Mouse (Mus musculus): ENCODE results near the gene Grik4.

Grik4 gene

DNA sequence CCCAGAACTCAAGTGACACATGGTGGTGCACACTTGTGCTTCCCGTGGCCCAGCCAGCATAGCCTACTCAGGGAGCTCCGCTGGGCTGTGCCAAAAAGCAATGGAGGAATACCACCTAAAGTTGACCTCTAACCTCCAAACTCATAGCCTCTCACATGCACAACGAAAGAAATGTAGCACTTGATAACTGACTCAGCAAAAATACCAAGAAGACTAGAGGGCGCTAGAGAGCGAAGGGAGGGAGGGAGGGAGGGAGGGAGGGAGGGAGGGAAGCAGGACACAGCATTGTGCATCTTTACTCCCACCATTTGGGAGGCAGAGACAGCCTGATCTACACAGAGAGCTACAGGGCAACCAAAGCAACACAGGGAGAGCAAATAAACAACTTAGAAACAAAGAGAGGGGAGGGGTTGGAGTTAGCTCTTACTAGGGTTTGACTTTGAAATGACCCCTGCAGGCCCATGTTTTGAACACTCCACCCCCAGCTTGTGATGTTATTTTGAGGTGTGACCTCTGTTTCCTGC, 185.5 kb downstream of the Grik4 start:
- no peaks in the 10 kb centered on the region for H3K36me3 ChIP-seq (ENCODE audit: insufficient read depth, low read length)
- TF ChIP-seq POU5F1 (IDR thresholded peaks at IDR 0.05; ENCODE audit: borderline replicate concordance, low read length) (no peak), CTCF (conservative IDR thresholded peaks at IDR 0.05; ENCODE audit: low read length) (no peak), NANOG (IDR thresholded peaks at IDR 0.05; ENCODE audit: borderline replicate concordance, low read length) (no peak)
- peaks cover 12% of the 10 kb centered on the region; the same call in 1 of the 2 replicates for H3K27me3 ChIP-seq (ENCODE audit: insufficient read depth, low read length)
- H3K4me1 ChIP-seq (replicated peaks; ENCODE audit: low read depth, low read length) = peaks cover 41% of the 10 kb centered on the region
- no peaks in the 10 kb centered on the region for H3K9me3 ChIP-seq (ENCODE audit: low read length)
- H3K4me3 ChIP-seq (replicated peaks; ENCODE audit: low read length) = no peak overlapping the region

DNA sequence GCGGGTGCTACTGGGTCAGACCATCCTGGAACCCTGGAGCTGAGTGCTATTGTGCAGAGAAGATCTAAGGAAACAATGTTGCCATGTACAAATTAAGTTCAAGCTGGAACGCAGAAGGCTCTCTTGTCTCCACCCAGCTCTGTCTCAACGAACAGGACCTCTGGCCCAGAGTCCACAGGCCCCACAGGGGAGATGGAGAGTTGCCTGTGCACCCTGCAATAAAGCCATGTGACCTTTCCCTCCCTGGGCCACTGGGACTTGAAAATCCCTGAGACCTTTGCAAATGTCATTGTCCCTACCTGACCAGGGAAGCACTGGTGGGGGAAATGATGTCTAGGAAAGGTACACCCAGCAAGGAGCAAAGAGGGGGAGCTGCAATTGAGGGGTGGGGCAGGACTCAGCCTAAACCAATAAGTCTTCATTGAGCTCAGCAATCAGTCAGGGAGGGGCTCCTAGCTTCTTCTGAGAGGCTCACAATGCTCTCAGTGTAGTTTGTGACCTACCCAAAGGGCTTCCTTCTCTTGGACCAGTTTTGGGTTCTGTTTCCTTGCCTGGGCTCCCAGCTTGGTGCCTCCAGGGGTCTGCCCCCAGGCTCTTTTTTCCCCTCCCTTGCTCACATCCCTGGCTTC, 187.2 kb downstream of the Grik4 start:
- Histone ChIP-seq H3K4me1 (replicated peaks; ENCODE audit: low read depth, low read length) (peaks cover 41% of the 10 kb centered on the region), H3K4me3 (replicated peaks; ENCODE audit: low read length) (no peak overlapping the region), H3K9me3 (ENCODE audit: low read length) (no peaks in the 10 kb centered on the region), H3K36me3 (ENCODE audit: insufficient read depth, low read length) (no peaks in the 10 kb centered on the region), H3K27me3 (ENCODE audit: insufficient read depth, low read length) (peaks cover 7% of the 10 kb centered on the region; the same call in 1 of the 2 replicates)
- TF ChIP-seq NANOG (IDR thresholded peaks at IDR 0.05; ENCODE audit: borderline replicate concordance, low read length) = no peak
- no peak for TF ChIP-seq CTCF (conservative IDR thresholded peaks at IDR 0.05; ENCODE audit: low read length)
- no peak for TF ChIP-seq POU5F1 (IDR thresholded peaks at IDR 0.05; ENCODE audit: borderline replicate concordance, low read length)

DNA sequence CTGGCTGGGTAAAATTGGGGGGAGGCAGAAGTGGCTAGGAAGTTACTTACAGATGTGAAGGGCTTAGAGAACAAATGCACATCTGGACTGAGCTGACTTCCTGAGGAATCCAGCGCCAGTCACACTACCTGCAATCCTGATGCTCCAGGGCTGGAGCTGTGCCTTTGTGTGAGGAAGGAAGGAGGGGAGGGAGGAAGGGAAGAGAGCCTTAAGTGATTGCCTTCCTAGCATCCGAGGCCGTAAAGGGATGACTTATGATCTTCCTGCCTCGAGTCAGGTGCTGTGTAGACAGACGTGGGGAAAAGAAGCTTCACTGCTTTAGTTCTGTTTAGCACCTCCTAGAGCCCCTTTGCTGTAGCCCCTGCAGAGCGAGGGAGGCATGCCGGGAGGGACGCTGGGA, 189.6 kb downstream of the Grik4 start:
- Histone ChIP-seq H3K9me3 (ENCODE audit: low read length) (no peaks in the 10 kb centered on the region), H3K36me3 (ENCODE audit: insufficient read depth, low read length) (no peaks in the 10 kb centered on the region), H3K4me1 (replicated peaks; ENCODE audit: low read depth, low read length) (peaks cover 30% of the 10 kb centered on the region), H3K4me3 (replicated peaks; ENCODE audit: low read length) (no peak overlapping the region), H3K27me3 (ENCODE audit: insufficient read depth, low read length) (peaks cover 7% of the 10 kb centered on the region; the same call in 1 of the 2 replicates)
- TF ChIP-seq POU5F1 (IDR thresholded peaks at IDR 0.05; ENCODE audit: borderline replicate concordance, low read length) = no peak
- no peak for TF ChIP-seq CTCF (conservative IDR thresholded peaks at IDR 0.05; ENCODE audit: low read length)
- no peak for TF ChIP-seq NANOG (IDR thresholded peaks at IDR 0.05; ENCODE audit: borderline replicate concordance, low read length)

DNA sequence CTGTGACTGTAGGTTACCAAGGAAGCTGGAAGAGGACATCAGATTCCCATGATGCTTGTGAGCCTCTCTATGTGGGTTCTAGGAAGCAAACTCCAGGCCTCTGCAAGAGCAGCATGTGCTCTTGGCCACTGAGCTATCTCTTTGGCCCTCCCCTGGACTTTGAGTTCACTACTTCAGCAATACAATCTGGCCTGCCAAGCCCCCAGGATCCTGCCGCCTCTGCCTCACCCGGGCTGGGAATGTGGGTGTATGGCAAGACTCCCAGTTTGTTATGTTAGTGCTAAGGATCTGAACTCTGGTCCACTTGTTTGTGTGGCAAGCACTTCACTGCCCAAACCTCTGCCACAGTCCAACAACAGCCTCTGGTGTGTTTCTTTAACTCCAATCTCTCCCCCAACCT, 193.1 kb downstream of the Grik4 start:
- TF ChIP-seq CTCF (conservative IDR thresholded peaks at IDR 0.05; ENCODE audit: low read length) (no peak), POU5F1 (IDR thresholded peaks at IDR 0.05; ENCODE audit: borderline replicate concordance, low read length) (no peak), NANOG (IDR thresholded peaks at IDR 0.05; ENCODE audit: borderline replicate concordance, low read length) (no peak)
- Histone ChIP-seq H3K4me3 (replicated peaks; ENCODE audit: low read length) (no peak overlapping the region), H3K9me3 (ENCODE audit: low read length) (peaks cover 1% of the 10 kb centered on the region; the same call in 1 of the 2 replicates), H3K27me3 (ENCODE audit: insufficient read depth, low read length) (peaks cover 5% of the 10 kb centered on the region; the same call in 1 of the 2 replicates), H3K4me1 (replicated peaks; ENCODE audit: low read depth, low read length) (0 out of 2 replicates have a peak, but pooled peaks cover under 1% of the 10 kb centered on the region), H3K36me3 (ENCODE audit: insufficient read depth, low read length) (no peaks in the 10 kb centered on the region)

DNA sequence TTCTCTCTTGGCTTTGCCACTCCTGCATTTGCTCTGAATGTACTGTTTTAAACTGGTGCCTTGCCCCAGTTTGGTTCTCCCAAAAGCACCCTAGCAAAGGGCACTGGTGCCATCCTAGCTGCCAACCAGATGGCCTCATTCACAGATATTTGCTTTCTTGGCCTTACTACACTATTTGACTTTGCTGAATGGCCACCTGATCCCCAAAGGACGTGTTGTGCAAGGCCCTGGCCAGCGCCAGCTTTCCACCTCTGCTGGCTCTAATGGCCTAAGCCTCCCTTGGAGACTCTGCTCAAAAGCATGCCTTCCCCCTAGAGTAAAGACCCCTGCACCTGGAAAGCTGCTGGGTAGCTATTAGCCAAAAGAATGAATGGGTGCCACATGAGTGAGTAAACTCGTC, 194.1 kb downstream of the Grik4 start:
- Histone ChIP-seq H3K9me3 (ENCODE audit: low read length) (peaks cover 11% of the 10 kb centered on the region), H3K4me1 (replicated peaks; ENCODE audit: low read depth, low read length) (no peaks in the 10 kb centered on the region), H3K27me3 (ENCODE audit: insufficient read depth, low read length) (no peaks in the 10 kb centered on the region), H3K4me3 (replicated peaks; ENCODE audit: low read length) (no peak overlapping the region), H3K36me3 (ENCODE audit: insufficient read depth, low read length) (no peaks in the 10 kb centered on the region)
- no peak for TF ChIP-seq NANOG (IDR thresholded peaks at IDR 0.05; ENCODE audit: borderline replicate concordance, low read length)

DNA sequence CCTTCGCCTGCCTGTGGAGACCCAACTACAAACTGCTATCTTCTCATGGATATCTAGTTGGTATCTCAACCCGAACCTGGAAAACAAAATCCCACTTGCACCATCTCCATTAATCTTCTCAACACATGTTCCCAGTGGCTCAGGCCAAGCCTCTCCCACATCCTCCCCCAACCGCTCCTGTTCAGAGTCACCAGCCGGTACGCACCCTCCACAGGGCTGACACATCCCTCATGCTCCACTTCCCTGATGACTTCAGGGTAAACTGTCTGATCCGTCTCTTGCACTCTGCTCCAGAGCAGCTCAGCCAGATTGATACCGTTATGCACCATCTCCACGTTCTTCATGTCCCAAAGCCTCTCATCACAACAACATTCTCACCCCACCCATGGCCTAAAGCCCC, 198.3 kb downstream of the Grik4 start:
- Histone ChIP-seq H3K36me3 (ENCODE audit: insufficient read depth, low read length) (no peaks in the 10 kb centered on the region), H3K27me3 (ENCODE audit: insufficient read depth, low read length) (no peaks in the 10 kb centered on the region), H3K4me1 (replicated peaks; ENCODE audit: low read depth, low read length) (no peaks in the 10 kb centered on the region), H3K4me3 (replicated peaks; ENCODE audit: low read length) (no peak overlapping the region), H3K9me3 (ENCODE audit: low read length) (peaks cover 47% of the 10 kb centered on the region)
- TF ChIP-seq NANOG (IDR thresholded peaks at IDR 0.05; ENCODE audit: borderline replicate concordance, low read length) (no peak), POU5F1 (IDR thresholded peaks at IDR 0.05; ENCODE audit: borderline replicate concordance, low read length) (no peak), CTCF (conservative IDR thresholded peaks at IDR 0.05; ENCODE audit: low read length) (no peak)

DNA sequence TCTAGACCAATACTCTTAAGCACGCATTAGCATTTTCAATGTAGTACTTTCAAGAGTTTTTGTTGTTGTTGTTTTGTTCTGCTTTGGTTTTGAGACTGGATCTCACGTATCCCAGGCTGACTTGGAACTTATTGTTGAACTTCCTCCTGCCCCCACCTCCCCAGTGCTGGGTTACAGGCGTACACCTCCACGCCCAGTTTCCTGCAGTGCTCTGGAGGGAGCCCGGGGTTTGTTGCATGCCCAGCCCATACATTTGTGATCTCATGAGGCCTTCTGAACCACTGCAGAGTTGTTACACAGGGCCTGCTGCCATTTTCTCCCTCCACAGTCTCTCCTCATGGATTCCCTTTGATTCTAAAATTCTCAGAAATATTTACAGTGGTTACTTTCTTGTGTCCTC, 201.9 kb downstream of the Grik4 start:
- Histone ChIP-seq H3K9me3 (ENCODE audit: low read length) (peaks cover 47% of the 10 kb centered on the region), H3K4me1 (replicated peaks; ENCODE audit: low read depth, low read length) (no peaks in the 10 kb centered on the region), H3K4me3 (replicated peaks; ENCODE audit: low read length) (no peak overlapping the region), H3K36me3 (ENCODE audit: insufficient read depth, low read length) (no peaks in the 10 kb centered on the region), H3K27me3 (ENCODE audit: insufficient read depth, low read length) (no peaks in the 10 kb centered on the region)
- TF ChIP-seq NANOG (IDR thresholded peaks at IDR 0.05; ENCODE audit: borderline replicate concordance, low read length) (no peak), POU5F1 (IDR thresholded peaks at IDR 0.05; ENCODE audit: borderline replicate concordance, low read length) (no peak), CTCF (conservative IDR thresholded peaks at IDR 0.05; ENCODE audit: low read length) (no peak)

DNA sequence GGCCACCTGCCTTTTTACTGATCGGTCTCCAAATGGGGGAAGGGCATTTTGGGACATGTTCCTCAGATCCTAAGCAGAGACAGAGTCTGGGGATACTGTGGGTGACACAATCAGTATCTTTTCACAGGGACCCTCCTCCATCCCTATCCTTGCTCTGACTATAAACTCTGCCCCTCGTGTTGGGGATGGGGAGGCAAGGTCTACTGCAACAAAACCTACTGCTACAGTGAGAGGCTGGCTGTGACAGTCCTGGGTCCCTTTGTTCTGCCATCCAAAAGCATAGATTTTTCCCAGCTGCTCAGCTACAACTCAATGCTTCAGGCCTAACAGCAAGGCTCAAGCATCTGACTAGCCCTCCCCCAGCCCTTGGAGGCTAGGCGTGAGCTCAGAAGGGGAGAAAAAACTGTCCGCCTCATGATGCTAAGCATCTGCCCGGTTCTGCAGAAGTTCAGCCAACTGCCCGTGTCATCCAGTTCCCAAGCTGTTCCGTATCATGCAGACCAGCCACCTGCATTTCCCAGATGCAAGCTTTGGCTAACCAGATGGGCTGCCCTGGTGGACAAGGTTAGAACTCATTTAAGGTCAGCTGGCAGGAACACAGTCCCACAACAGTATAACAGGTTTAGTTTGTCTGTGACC, 207.5 kb downstream of the Grik4 start:
- Histone ChIP-seq H3K36me3 (ENCODE audit: insufficient read depth, low read length) (no peaks in the 10 kb centered on the region), H3K4me1 (replicated peaks; ENCODE audit: low read depth, low read length) (no peaks in the 10 kb centered on the region), H3K9me3 (ENCODE audit: low read length) (peaks cover 27% of the 10 kb centered on the region), H3K4me3 (replicated peaks; ENCODE audit: low read length) (no peak overlapping the region), H3K27me3 (ENCODE audit: insufficient read depth, low read length) (no peaks in the 10 kb centered on the region)
- no peak for TF ChIP-seq POU5F1 (IDR thresholded peaks at IDR 0.05; ENCODE audit: borderline replicate concordance, low read length)
- TF ChIP-seq NANOG (IDR thresholded peaks at IDR 0.05; ENCODE audit: borderline replicate concordance, low read length) = no peak
- no peak for TF ChIP-seq CTCF (conservative IDR thresholded peaks at IDR 0.05; ENCODE audit: low read length)

Measured in E14TG2a.4 (cell line).